Mouse (Mus musculus): ENCODE results near the gene Olfr1121.
"Not testable (repeated sequence)": the region's sequence is repeated elsewhere in the genome, so short reads cannot be mapped to it uniquely, and the experiment has no call there.

GRCm38 (mm10) chr2:87360121-87360520, 9.6 kb upstream of the Olfr1121 start:
- TF ChIP-seq CTCF (IDR thresholded peaks at IDR 0.05; ENCODE audit: extremely low read depth, insufficient read length, insufficient replicate concordance, low read depth, low read length); POLR2A (IDR thresholded peaks at IDR 0.05; ENCODE audit: low read depth, low read length): not testable (repeated sequence)

Data from small intestine, adult 2 months (tissue).